Mouse (Mus musculus) right cerebral cortex, adult 18-20 months (tissue): ENCODE results near the gene Olfr1261.

Experiments
- DNase-seq: peaks from one replicate; pipeline ENCODE4 v3.0.0; 2022; ENCODE audit warnings: mixed read lengths

The Olfr1261 gene

GRCm38 (mm10) chr2:89990921-89991320, at the start of gene Olfr1261:
Gene Olfr1261 (plus strand): TSS chr2:89991221.
- DNase-seq, result no peak

GRCm38 (mm10) chr2:89948564-89948963, 42.5 kb upstream of the Olfr1261 start, which contains the start of gene Olfr1259:
Gene Olfr1259 (minus strand): TSS chr2:89948664.
- DNase-seq, result no peak

GRCm38 (mm10) chr2:89974184-89974583, 16.8 kb upstream of the Olfr1261 start, which contains the start of gene Olfr1260:
Gene Olfr1260 (plus strand): TSS chr2:89974340.
- peak; percentile 5 for DNase-seq

- DNase-seq, result no peak
Measured at GRCm38 (mm10) chr2:89977709-89978108, 13.3 kb upstream of the Olfr1261 start.

GRCm38 (mm10) chr2:89999845-90000244, 8.8 kb downstream of the Olfr1261 start, which contains the start of gene Olfr1262:
Gene Olfr1262 (plus strand): TSS chr2:90000145.
- no peak for DNase-seq

- DNase-seq, result no peak
Measured at GRCm38 (mm10) chr2:90011831-90012230, 20.8 kb downstream of the Olfr1261 start, which contains the start of gene Olfr1263. Gene Olfr1263 (plus strand): TSS chr2:90012131.

GRCm38 (mm10) chr2:90025477-90025876, 34.5 kb downstream of the Olfr1261 start, which contains the start of gene Olfr1264:
Gene Olfr1264 (minus strand): TSS chr2:90025577.
- DNase-seq, result no peak

GRCm38 (mm10) chr2:90035037-90035436, 44.0 kb downstream of the Olfr1261 start, which contains the start of gene Olfr1265:
Gene Olfr1265 (plus strand): TSS chr2:90035337.
- no peak for DNase-seq
